Mouse (Mus musculus) urinary bladder, postnatal 10 days (tissue): ENCODE data around the gene Cwh43.
A peak's percentile ranks its signal among the peaks of the same experiment; 100 is the strongest.

Experiments used
- DNase-seq: peaks from one replicate; pipeline ENCODE4 v3.0.0; 2022; ENCODE audit warnings: low spot score

Gene Cwh43

GRCm38 (mm10) chr5:73399768-73400526 is 5.9 kb upstream of the Cwh43 start:
- no peak for DNase-seq

GRCm38 (mm10) chr5:73401341-73401740 is 4.5 kb upstream of the Cwh43 start:
- DNase-seq, result no peak

GRCm38 (mm10) chr5:73402911-73403310 is 3.0 kb upstream of the Cwh43 start:
- no peak for DNase-seq

- DNase-seq, result no peak
Measured at GRCm38 (mm10) chr5:73403311-73404068, 2.4 kb upstream of the Cwh43 start.

GRCm38 (mm10) chr5:73404790-73405189 is 1.1 kb upstream of the Cwh43 start:
- no peak for DNase-seq

GRCm38 (mm10) chr5:73406861-73407260 is 986 bp downstream of the Cwh43 start:
- DNase-seq, result no peak

GRCm38 (mm10) chr5:73409970-73410369 is 4.1 kb downstream of the Cwh43 start:
- no peak for DNase-seq

- DNase-seq, result no peak
Measured at GRCm38 (mm10) chr5:73411771-73412170, 5.9 kb downstream of the Cwh43 start.

- no peak for DNase-seq
Measured at GRCm38 (mm10) chr5:73414172-73414571, 8.3 kb downstream of the Cwh43 start.

GRCm38 (mm10) chr5:73419045-73419695 is 13.3 kb downstream of the Cwh43 start:
- DNase-seq, result no peak

GRCm38 (mm10) chr5:73426824-73427223 is 20.9 kb downstream of the Cwh43 start:
- DNase-seq, result no peak

- peak; percentile 27 for DNase-seq
Measured at GRCm38 (mm10) chr5:73431581-73431980, 25.7 kb downstream of the Cwh43 start.

- no peak for DNase-seq
Measured at GRCm38 (mm10) chr5:73432805-73433204, 26.9 kb downstream of the Cwh43 start.

- no peak for DNase-seq
Measured at GRCm38 (mm10) chr5:73434764-73435163, 28.9 kb downstream of the Cwh43 start.

GRCm38 (mm10) chr5:73442176-73442575 is 36.3 kb downstream of the Cwh43 start:
- no peak for DNase-seq

GRCm38 (mm10) chr5:73450276-73450675 is 44.4 kb downstream of the Cwh43 start:
- no peak for DNase-seq

GRCm38 (mm10) chr5:73454502-73455306 is 48.8 kb downstream of the Cwh43 start:
- DNase-seq, result no peak

GRCm38 (mm10) chr5:73455307-73455687 is 49.4 kb downstream of the Cwh43 start:
- no peak for DNase-seq

GRCm38 (mm10) chr5:73468462-73469433 is 62.9 kb downstream of the Cwh43 start:
- no peak for DNase-seq

- DNase-seq, result no peak
Measured at GRCm38 (mm10) chr5:73474412-73475405, 68.8 kb downstream of the Cwh43 start.
